Mouse (Mus musculus) fibroblast of lung, adult 2 months (primary cell): Measurements from ENCODE around the gene Pigk.
"Not testable (repeated sequence)": the region's sequence is repeated elsewhere in the genome, so short reads cannot be mapped to it uniquely, and the experiment has no call there.

Experiments
- DNase-seq: peaks from one replicate; pipeline ENCODE4 v3.0.0-alpha.2; 2011; ENCODE audit warnings: low read depth

Gene Pigk

DNA sequence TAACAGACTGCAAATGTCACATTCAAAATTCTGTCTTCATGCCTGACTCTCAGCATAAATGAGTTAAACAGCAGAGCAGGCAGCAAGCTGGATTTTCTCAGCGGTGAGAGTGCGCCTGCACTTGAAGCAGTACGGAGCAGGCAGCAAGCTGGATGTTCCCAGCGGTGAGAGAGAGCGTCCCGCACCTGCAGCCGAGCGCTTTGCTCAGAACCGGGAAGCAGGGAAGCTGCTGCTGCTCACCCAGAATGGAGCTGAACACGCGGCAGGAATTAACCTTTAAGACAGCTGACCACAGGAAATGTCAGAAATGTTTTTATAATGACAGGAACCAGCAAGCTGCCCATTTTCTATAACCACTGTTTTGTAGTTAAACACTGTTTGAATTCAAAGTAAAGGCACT is 53.6 kb downstream of the Pigk start:
- no peak for DNase-seq

GRCm38 (mm10) chr3:152770056-152770455 is 56.2 kb downstream of the Pigk start:
- no peak for DNase-seq

DNA sequence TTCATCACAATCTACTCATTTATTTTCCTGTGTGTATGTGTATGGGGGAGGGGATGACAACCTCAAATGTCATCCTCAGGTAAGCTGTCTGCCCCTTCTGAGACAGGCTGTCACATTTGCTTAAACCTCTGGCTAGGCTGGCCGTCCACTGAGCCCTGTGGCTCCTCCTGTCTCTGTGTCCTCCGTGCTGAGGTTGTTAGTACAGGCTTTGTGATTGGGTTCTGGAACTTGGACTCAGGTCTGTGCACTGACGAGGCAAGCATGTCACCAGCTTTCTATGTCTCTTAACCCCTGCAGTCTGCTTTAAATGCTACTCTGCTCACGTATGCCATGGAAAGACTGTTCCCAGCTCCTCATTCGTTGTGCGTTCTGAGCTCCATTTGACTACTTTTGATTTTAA is 62.5 kb downstream of the Pigk start:
- no peak for DNase-seq

DNA sequence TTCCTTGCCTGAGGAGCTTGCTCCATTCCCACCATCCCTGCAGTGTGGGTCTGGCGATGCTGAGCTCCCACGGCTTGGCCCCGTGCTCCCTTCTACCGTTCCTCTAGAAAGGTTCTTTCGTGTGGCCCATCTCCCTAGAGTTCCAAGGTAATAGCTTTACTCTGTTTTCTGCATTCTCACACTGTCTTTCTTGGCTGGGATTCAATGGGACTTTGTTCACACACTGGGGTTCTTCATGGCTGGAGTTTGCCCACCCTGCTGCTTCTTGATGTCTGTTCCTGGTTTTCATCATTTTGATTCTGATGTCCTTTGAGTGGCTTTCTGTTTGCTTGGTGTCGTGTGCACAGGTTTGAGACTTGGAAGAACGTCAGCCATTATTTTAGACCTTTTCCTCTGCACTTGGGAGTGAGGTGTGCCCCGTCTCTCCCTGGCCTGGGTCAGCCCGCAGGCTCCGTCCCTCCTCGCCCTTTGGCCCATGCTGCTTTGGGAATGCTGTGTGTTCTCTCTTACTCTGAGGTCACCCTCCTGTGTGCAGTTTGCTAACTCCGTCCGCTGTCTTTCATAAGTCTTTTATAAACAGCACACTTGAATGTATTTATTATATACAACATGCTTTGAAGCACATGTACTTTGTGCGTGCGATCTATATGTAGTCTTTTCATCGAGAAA is 63.1 kb downstream of the Pigk start:
- no peak for DNase-seq

GRCm38 (mm10) chr3:152779819-152780218 is 65.9 kb downstream of the Pigk start:
- DNase-seq, result no peak

GRCm38 (mm10) chr3:152783792-152784191 is 69.9 kb downstream of the Pigk start:
- DNase-seq, result no peak

DNA sequence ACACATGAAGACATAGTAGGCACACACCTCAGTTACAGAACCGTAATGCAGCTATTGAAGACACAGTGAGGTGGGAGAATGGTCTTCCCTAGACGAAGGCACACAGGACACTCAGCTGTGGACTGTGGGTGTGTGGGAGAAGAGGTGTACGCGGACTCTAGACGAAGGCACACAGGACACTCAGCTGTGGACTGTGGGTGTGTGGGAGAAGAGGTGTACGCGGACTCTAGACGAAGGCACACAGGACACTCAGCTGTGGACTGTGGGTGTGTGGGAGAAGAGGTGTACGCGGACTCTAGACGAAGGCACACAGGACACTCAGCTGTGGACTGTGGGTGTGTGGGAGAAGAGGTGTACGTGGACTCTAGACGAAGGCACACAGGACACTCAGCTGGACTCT is 70.5 kb downstream of the Pigk start:
- not testable (repeated sequence) for DNase-seq

DNA sequence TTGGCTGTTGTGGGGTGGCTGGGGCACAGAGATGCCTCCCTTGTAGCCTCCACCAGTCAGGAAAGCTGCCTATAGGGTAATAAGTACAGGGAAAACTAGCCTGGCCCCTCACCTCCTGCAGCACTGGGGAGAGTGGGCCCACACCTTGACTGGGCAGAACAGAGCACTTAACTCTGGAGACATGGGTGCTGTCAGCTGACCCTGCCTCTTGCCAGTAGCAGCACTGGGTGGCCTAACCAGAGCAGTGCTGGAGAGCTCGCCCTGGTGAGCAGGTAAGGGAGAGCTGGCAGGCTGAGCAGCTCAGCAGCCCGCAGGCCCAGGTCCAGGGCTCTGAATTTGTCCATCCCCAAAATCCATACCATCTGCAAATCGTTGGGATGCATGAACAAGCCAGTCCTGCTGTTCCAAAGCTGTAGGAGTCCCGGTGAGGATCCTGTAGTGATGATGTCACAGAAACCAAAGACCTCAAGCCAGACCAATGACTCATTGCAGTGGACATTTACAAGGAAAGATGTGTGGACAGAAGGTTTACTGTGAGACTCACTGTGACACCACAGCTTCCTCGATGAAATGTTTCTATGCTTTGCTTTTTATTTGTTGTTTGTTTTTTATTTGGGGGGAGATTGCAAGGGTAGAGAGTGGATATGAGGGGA is 74.5 kb downstream of the Pigk start:
- DNase-seq, result not testable (repeated sequence)

DNA sequence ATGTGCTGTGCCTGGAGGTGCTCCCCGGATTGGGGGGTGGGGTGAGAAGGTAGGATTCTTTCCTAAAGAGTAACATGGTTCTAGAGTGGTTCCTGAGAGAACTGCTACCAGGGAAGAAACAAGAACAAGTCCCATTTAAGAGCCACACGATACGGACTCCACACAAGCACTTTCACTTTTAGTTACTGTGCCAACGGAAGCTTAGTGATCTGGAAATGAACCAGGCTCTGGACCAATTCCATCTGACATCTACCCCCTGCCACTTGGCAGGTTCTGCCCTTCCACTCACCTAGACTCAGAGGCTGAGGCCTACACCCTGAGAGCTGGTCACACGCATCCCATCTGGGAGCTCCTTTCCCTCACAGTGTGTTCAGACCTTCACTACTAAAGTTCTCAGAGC is 78.7 kb downstream of the Pigk start:
- peak; percentile 13 for DNase-seq

- DNase-seq, result no peak
These were observed 79.1 kb downstream of the Pigk start for GRCm38 (mm10) chr3:152793006-152793405.

DNA sequence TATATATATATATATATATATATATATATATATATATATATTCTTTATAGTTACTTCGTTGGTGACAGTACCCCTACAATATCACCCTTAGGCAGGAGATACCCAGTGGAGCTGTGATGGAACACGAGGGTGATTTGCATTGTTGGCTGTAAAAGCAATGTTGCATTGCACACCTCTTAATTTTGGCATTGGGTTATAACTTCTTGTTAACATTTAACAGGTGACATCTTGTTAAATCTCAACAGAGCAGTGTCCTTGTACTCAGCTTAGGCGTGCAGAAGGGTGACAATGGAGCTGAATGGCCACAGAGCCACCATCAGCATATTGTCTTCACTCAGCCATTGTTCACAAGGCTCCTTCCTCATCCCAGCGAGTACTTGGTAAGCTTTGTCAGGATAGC is 82.3 kb downstream of the Pigk start:
- DNase-seq, result no peak

DNA sequence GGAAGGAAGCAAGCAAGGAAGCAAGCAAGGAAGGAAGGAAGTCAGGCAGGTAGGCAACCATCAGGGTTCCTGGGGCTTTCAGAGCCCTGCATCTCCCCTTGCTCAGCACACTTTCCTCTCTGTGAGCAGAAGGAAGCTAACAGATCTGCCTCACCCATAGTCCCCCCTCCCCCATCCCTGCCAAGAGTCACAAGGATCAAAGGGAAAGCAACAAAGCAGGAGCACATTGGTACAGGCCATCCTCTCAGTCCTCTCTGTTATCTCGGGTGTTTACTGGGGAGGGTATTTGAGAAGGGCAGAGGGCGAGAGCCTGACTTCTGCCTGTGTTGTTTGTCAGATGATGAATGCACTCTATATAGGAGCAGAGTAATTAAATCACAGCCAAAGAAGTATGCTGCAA is 83.5 kb downstream of the Pigk start:
- no peak for DNase-seq

GRCm38 (mm10) chr3:152799738-152800431 is 86.0 kb downstream of the Pigk start:
- DNase-seq, result peak; percentile 30

DNA sequence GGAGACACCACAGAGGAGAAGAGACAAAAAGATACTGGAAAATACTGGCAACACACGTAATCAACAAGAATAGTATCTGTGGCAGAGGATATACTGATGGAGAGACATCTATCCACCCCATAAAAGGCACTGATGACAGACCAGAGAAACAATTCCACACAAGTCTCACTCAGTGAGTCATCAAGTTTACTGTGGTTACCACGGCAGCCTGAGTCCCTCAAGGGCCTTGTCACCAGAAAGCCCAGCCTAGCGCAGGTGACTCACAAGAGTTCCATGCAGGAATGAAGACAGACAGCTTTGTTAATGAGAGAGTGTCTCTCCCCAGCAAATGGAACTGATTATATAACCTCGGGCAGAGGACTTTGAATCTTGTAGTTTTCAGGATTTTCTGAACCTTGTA is 100.0 kb downstream of the Pigk start:
- peak; percentile 23 for DNase-seq

DNA sequence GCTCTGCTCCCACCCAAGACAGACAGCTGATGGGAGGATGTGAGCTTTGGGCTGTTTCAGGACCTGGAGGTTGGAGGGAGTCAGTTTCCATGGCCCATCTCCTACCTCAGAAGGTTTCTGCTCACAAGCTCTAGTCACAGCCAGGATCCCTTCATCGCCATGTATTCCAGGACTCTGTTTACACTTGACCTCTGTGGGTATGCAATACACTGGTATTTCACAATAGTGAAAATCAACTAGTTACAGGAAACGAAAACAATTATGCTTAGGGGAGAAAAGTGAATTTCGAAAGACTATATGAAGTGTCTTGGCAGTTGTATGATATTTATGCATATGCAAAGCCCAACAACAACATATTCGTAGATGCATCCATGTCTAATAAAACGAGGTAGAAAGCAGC is 101.2 kb downstream of the Pigk start:
- DNase-seq, result no peak

DNA sequence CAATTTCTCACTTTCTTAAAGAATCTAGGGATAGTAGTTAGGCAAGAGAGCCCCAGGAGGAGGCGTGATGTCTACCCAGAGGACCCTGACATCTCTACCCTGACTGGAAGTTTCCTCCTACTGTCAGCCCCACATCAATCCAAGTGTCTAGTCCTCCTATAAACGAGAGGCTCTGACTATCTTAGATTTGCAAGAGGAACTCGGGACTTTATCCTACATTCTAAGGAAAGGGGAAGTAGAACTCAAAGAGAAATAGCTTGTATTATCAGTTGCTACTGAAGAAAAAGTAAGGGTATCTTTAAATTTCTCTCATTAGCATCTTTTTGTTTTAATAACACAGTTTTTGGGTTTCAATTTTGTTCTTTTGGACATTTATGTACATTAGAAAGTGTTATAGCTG is 106.5 kb downstream of the Pigk start:
- no peak for DNase-seq

- DNase-seq, result peak; percentile 32
These were observed 107.3 kb downstream of the Pigk start for GRCm38 (mm10) chr3:152821202-152821601.

DNA sequence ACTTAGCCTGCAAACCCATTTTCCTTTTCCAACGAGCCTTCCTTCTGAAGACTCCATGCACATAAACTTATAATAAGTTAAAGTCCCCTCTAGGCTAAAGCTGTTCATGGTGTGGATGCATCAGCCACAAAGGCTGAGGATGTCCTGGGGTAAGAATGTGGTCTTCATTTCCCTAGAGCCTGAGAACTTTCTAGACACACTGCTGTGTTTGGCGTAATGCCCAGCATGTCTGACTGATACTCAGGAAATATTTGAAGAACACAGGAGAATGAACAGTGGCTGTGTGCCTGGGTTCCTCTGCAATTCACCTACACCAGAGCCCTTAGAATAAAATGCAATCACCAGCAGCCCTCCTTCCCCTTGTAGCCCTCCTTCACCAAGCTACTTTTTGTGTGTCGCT is 117.5 kb downstream of the Pigk start:
- no peak for DNase-seq

DNA sequence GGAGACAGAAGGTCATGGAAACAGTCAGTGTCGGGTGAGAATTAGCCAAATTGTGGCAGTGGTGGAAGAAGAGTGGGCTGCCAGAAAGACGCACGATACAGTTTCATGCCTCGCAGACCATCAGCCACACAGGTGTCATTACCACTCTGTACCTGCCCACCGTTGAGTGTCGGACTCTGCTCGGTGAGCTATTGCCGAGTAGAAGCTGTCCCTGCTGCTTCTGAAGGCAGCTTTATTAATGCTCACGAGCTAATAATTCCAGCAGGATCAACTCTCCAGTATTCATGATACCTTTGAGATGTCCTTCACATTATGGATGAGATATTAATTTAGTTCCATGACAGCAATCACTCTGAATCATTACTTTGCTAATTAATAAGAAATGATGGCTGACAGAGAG is 118.1 kb downstream of the Pigk start:
- no peak for DNase-seq

DNA sequence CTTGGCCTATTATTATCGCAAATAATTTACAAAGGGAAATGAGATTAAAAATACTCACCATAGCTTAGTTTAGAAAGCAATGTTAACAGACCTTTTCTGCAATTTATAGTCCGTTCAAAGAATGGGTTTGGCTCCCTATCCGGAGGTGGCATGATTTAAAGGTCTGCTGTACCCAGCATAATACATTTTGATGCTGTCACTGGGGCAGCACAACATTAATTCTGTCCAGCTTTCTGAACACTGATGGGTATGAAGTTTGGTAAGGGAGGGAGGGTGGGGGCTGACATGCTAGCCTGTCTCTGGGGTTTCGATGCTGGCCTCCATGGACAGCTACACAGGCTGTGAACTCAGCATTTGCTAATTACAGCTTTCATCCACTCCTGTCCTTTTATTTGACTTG is 118.5 kb downstream of the Pigk start:
- no peak for DNase-seq

GRCm38 (mm10) chr3:152837407-152837806 is 123.5 kb downstream of the Pigk start:
- DNase-seq, result no peak

DNA sequence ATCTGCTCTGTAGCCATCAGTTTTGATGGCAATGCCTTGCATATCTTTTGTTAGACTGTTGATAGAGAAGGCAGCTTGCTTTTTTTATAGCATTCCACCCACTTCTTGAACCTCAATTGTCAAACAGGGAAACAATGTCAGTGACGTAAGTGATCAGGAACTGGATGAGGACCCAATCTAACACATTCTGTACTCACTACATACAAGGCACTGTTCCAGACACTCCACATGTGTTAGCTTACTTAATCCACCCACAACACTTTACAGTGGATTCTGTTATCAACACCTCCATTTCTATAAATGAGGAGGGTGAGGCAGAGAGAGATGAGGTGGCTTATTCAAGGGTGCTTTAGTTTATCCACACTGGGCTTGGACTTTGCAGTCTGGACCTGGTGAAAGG is 124.0 kb downstream of the Pigk start:
- no peak for DNase-seq

DNA sequence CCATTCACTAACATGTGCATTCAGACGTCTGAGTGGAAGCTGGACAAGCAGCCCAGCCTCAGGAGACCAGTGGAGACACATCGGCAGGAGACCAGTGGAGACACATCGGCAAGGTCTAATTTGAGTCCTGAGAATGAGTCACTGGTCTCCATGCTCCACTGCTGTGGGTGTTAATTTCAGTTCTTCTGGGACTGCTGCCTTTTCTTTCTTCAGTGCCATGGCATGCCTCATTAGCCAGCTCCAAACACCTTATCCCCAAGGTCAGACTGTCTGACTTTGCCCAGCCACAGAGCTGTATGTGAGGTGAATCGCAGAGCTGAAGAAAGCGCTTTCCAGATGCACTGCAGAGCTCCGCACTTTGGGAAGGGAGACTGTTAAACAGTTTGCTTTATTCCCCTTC is 127.4 kb downstream of the Pigk start:
- DNase-seq, result no peak

DNA sequence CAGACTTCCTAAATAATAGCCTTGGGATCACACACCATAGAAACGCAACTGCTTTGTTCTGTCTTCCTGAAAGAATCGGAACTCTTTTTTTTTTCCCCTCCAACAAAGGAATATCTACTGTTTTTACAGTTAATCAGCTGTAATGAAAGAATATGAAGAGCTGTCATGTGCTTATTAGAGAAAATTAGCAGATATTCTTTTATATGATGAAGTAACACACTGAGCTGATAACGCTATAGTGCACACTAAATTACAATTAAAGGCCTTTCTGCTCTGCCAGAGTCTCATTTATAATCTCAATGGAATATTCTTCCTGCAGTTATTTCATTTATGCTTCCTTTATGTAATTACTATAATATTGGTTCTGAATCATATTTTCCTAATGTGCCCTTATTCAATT is 128.7 kb downstream of the Pigk start:
- no peak for DNase-seq
